Mouse (Mus musculus): Measurements from ENCODE around the gene Gfy.

- TF ChIP-seq CTCF (IDR thresholded peaks at IDR 0.05; ENCODE audit: insufficient read depth, low read depth, low read length), result no peak
- TF ChIP-seq POLR2A (IDR thresholded peaks at IDR 0.05; ENCODE audit: insufficient read depth, low read depth, low read length), result no peak
Measured at GRCm38 (mm10) chr7:45215673-45216441, 36.5 kb upstream of the Gfy start, which contains the start of gene Tead2.
